ENCODE assay signal across 12 mouse cellular contexts in the genomic region with DNA sequence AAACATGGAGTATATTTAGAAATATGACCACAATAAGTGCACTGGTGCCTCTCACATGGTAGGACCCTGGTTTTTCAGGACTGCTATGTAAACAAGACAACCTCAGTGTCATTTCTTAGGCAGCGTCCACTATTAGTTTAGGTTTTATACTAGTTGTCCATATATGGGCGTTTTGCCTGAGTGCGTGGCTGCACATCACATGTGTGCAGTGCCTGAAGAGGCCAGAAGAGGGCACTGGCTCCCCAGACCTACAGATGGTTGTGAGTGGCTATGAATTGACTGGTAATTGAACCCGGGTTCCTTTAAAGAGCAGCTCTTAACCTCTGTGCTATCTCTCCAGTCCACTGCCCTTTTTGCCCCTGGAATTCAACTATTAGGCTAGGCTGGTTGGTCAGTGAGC. TPM values are rescaled to one million over a fixed set of nuclear protein-coding genes. Genes with fewer than 3 reads are reported as not detected.
A peak's percentile ranks its signal among the peaks of the same experiment; 100 is the strongest.
DNase-seq lines count a peak whose midpoint lies in the region; ATAC-seq lines count a peak whose summit lies in the region.
"Had no signal": no experiment of that assay in that cellular context is flagged by ENCODE, and none has a peak within 500 bp of the region (broad histone marks: within the 10 kb centered on the region; RNA-seq: fewer than 3 reads in every experiment).

No protein-coding gene starts in this region.

- 95% methylated on average over 4 of the region's 4 CpGs for WGBS in kidney, embryonic 15.5 days

- peak; percentile 48 to 71 for DNase-seq in kidney, postnatal 4 days
- peak; percentile 55 for DNase-seq in thymus, postnatal 14 days
- DNase-seq in thymus, postnatal 0 days (ENCODE audit: low spot score) = no peak
- DNase-seq in ZHBTc4 (ENCODE audit: low read depth, low spot score) = peak; percentile 85
- peak; percentile 73 for DNase-seq in thymus, postnatal 4 days
- DNase-seq in ovary, adult 18-20 months (ENCODE audit: low spot score) = no peak
- DNase-seq in retina, postnatal 1 day = no peak
- DNase-seq: cerebellum, postnatal 25 days; kidney, postnatal 25 days; lung, postnatal 10 days had no signal

- H3K9me3 ChIP-seq in kidney, embryonic 15.5 days (replicated peaks) = no peaks in the 10 kb centered on the region
- H3K9me3 ChIP-seq: hindbrain, embryonic 13.5 days had no signal

- no peak overlapping the region for H3K9ac ChIP-seq in kidney, embryonic 15.5 days
- H3K9ac ChIP-seq: hindbrain, embryonic 13.5 days had no signal

- no peak overlapping the region for H3K4me3 ChIP-seq in kidney, embryonic 15.5 days (replicated peaks)
- H3K4me3 ChIP-seq: hindbrain, embryonic 13.5 days had no signal

- ATAC-seq in kidney, embryonic 15.5 days (replicated peaks; ENCODE audit: low FRiP score) = no peak

- H3K27ac ChIP-seq in kidney, embryonic 15.5 days = no peak overlapping the region
- H3K27ac ChIP-seq: hindbrain, embryonic 13.5 days had no signal

- H3K36me3 ChIP-seq in kidney, embryonic 15.5 days = 0 out of 2 replicates have a peak, but pooled peaks cover 5% of the 10 kb centered on the region

- peaks cover 27% of the 10 kb centered on the region for H3K4me1 ChIP-seq in kidney, embryonic 15.5 days

- no peaks in the 10 kb centered on the region for H3K27me3 ChIP-seq in kidney, embryonic 15.5 days
- H3K27me3 ChIP-seq: hindbrain, embryonic 13.5 days had no signal

- H3K4me2 ChIP-seq in kidney, embryonic 15.5 days = no peak overlapping the region
- H3K4me2 ChIP-seq: hindbrain, embryonic 13.5 days had no signal

RNA-seq across cellular contexts. Expression of a gene that starts 6.0 kb away (rescaled TPM):
- polyA plus RNA-seq in kidney, embryonic 15.5 days (2015; fragmentation: Nextera tagmentation; extraction: Ambion mirVana) = 5.1 and 5.7 TPM in 2 replicates
- 5.2 and 6.1 TPM in 2 replicates for polyA plus RNA-seq in thymus, postnatal 0 days (2015; fragmentation: Nextera tagmentation; extraction: Ambion mirVana)

RNA-seq across cellular contexts. Expression of a gene that starts 11.9 kb away (rescaled TPM):
- 0.60 and 1.2 TPM in 2 replicates for polyA plus RNA-seq in kidney, embryonic 15.5 days (2015; fragmentation: Nextera tagmentation; extraction: Ambion mirVana)
- 0.54 and 0.79 TPM in 2 replicates for polyA plus RNA-seq in thymus, postnatal 0 days (2015; fragmentation: Nextera tagmentation; extraction: Ambion mirVana)

RNA-seq across cellular contexts. Expression of a gene that starts 39.4 kb away (rescaled TPM):
- polyA plus RNA-seq in kidney, embryonic 15.5 days (2015; fragmentation: Nextera tagmentation; extraction: Ambion mirVana) = 4.1 and 5.4 TPM in 2 replicates
- polyA plus RNA-seq in thymus, postnatal 0 days (2015; fragmentation: Nextera tagmentation; extraction: Ambion mirVana) = 5.5 and 7.4 TPM in 2 replicates

RNA-seq across cellular contexts. Expression of a gene that starts 43.4 kb away (rescaled TPM):
- polyA plus RNA-seq in kidney, embryonic 15.5 days (2015; fragmentation: Nextera tagmentation; extraction: Ambion mirVana) = 39.9 and 43.3 TPM in 2 replicates
- polyA plus RNA-seq in thymus, postnatal 0 days (2015; fragmentation: Nextera tagmentation; extraction: Ambion mirVana) = 19.6 and 19.9 TPM in 2 replicates

Comparison
In these comparisons a context has a peak if more than half of its experiments do, and no peak if none do; other contexts are left out.
1. DNase-seq: peak in kidney, postnatal 4 days (2 of 2), thymus, postnatal 14 days (single experiment), ZHBTc4 (single experiment) and thymus, postnatal 4 days (single experiment); none in thymus, postnatal 0 days (single experiment), ovary, adult 18-20 months (single experiment) and retina, postnatal 1 day (single experiment).